Mouse (Mus musculus) adrenal gland, postnatal 4 days (tissue): ENCODE results near the gene Pdcl3. TPM values are rescaled to one million over a fixed set of nuclear protein-coding genes. Genes with fewer than 3 reads are reported as not detected.

ENCODE experiments used
- DNase-seq, 2 experiments: peaks; one replicate each; pipeline ENCODE4 v3.0.0; 2021 to 2022; ENCODE audit warnings: low spot score in 2 of 2, mixed read lengths in 2 of 2
- long read RNA-seq, 2 experiments: library from polyadenylated mRNA; stranded (forward); transcript quantifications; one replicate each; pipeline ENCODE4 v2.0.0; 2021
- total RNA-seq, 2 experiments: library from RNA; stranded (reverse); gene quantifications; 2 replicates each; pipeline ENCODE4 v1.2.3; 2021

Gene Pdcl3
- 10 to 100 TPM; 73.4 to 79.3 TPM for total RNA-seq
- long read RNA-seq, experiment 1, transcript Pdcl3-201 (6 exons, 3,914 nt): major isoform, 64 of 71 reads
- long read RNA-seq, experiment 1, partial matches to known transcripts: 2 of 71 reads
- long read RNA-seq, experiment 1, other reads (novel, unspliced or antisense): 3 of 71 reads
- long read RNA-seq, experiment 2, transcript Pdcl3-201 (6 exons, 3,914 nt): major isoform, 56 of 64 reads
- long read RNA-seq, experiment 2, partial matches to known transcripts: 4 of 64 reads
- long read RNA-seq, experiment 2, other reads (novel, unspliced or antisense): 3 of 64 reads

GRCm38 (mm10) chr1:38985308-38985707, at the start of gene Pdcl3:
Gene Pdcl3, plus strand, starts transcription at chr1:38985608.
- DNase-seq: no peak

GRCm38 (mm10) chr1:38936780-38937179, 48.6 kb upstream of the Pdcl3 start:
- DNase-seq: no peak

- no peak for DNase-seq
Measured at GRCm38 (mm10) chr1:38938849-38939248, 46.6 kb upstream of the Pdcl3 start, which contains the start of gene Nms. Gene Nms, plus strand, starts transcription at chr1:38939149.

- DNase-seq: peak in 1 of 2 experiments; percentile 25
Measured at GRCm38 (mm10) chr1:38939608-38940007, 45.8 kb upstream of the Pdcl3 start.

- no peak for DNase-seq
Measured at GRCm38 (mm10) chr1:38956457-38956856, 29.0 kb upstream of the Pdcl3 start.

GRCm38 (mm10) chr1:38969116-38969515, 16.3 kb upstream of the Pdcl3 start:
- no peak for DNase-seq

- DNase-seq: no peak
Measured at GRCm38 (mm10) chr1:38971712-38972111, 13.7 kb upstream of the Pdcl3 start.

GRCm38 (mm10) chr1:38972986-38973592, 12.3 kb upstream of the Pdcl3 start:
- DNase-seq: no peak

- no peak for DNase-seq
Measured at GRCm38 (mm10) chr1:38979953-38980352, 5.5 kb upstream of the Pdcl3 start.

GRCm38 (mm10) chr1:38983870-38984269, 1.5 kb upstream of the Pdcl3 start:
- no peak for DNase-seq

- DNase-seq: peak; percentile 94 to 98
Measured at GRCm38 (mm10) chr1:38987080-38987864, 1.9 kb downstream of the Pdcl3 start.

GRCm38 (mm10) chr1:38987865-38988211, 2.4 kb downstream of the Pdcl3 start:
- DNase-seq: no peak

- no peak for DNase-seq
Measured at GRCm38 (mm10) chr1:38988357-38988756, 2.9 kb downstream of the Pdcl3 start.

GRCm38 (mm10) chr1:38992365-38992764, 7.0 kb downstream of the Pdcl3 start:
- no peak for DNase-seq

GRCm38 (mm10) chr1:39001106-39001505, 15.7 kb downstream of the Pdcl3 start:
- DNase-seq: peak; percentile 33 to 47

GRCm38 (mm10) chr1:39005751-39006354, 20.4 kb downstream of the Pdcl3 start:
- no peak for DNase-seq

- DNase-seq: no peak
Measured at GRCm38 (mm10) chr1:39006830-39007829, 21.7 kb downstream of the Pdcl3 start.

GRCm38 (mm10) chr1:39010583-39011021, 25.2 kb downstream of the Pdcl3 start:
- peak in 1 of 2 experiments; percentile 31 for DNase-seq

- no peak for DNase-seq
Measured at GRCm38 (mm10) chr1:39012576-39012975, 27.2 kb downstream of the Pdcl3 start.

- no peak for DNase-seq
Measured at GRCm38 (mm10) chr1:39013843-39014242, 28.4 kb downstream of the Pdcl3 start.
